Mouse (Mus musculus) hindbrain, embryonic 11.5 days (tissue): Measurements from ENCODE around the gene Gabra1. TPM values are rescaled to one million over a fixed set of nuclear protein-coding genes. Genes with fewer than 3 reads are reported as not detected.

ENCODE experiments used
- ATAC-seq: fragments of 200-750 bp; cut with Nextera tagmentation; 2 replicates; pipeline ENCODE4 v1.8.0; 2017; ENCODE audit warnings: mild to moderate bottlenecking, moderate TSS enrichment, moderate library complexity; ENCODE audit not compliant: low FRiP score
- DNase-seq: peaks from one replicate; pipeline ENCODE4 v3.0.0-alpha.2; 2015; ENCODE audit warnings: low spot score
- H3K27ac ChIP-seq: fragments of 300-500 bp; sonication (generic); 2 replicates; pipeline ENCODE4 v1.5.1; 2014; ENCODE audit warnings: mild to moderate bottlenecking, low read depth, low read length
- H3K27me3 ChIP-seq: fragments of 300-500 bp; sonication (generic); 2 replicates; pipeline ENCODE4 v1.6.1; 2014; ENCODE audit warnings: mild to moderate bottlenecking, low read length, moderate library complexity, mixed read lengths; ENCODE audit not compliant: control insufficient read depth, insufficient read depth
- H3K36me3 ChIP-seq: fragments of 300-500 bp; sonication (generic); 2 replicates; pipeline ENCODE4 v1.6.1; 2014; ENCODE audit warnings: mild to moderate bottlenecking, low read length, moderate library complexity, mixed read lengths; ENCODE audit not compliant: control insufficient read depth, insufficient read depth
- H3K4me1 ChIP-seq: fragments of 300-500 bp; sonication (generic); replicated peaks from 2 replicates; pipeline ENCODE4 v1.6.1; 2014; ENCODE audit warnings: low read length, mixed read lengths; ENCODE audit not compliant: control insufficient read depth, insufficient read depth
- H3K4me2 ChIP-seq: fragments of 300-500 bp; sonication (generic); replicated peaks from 2 replicates; pipeline ENCODE4 v1.6.1; 2014; ENCODE audit warnings: mild to moderate bottlenecking, low read depth, low read length
- H3K4me3 ChIP-seq: fragments of 300-500 bp; sonication (generic); 2 replicates; pipeline ENCODE4 v1.5.1; 2014; ENCODE audit warnings: low read depth, low read length
- H3K9ac ChIP-seq: fragments of 300-500 bp; sonication (generic); 2 replicates; pipeline ENCODE4 v1.6.1; 2014; ENCODE audit warnings: low read depth, low read length
- H3K9me3 ChIP-seq: fragments of 300-500 bp; sonication (generic); 2 replicates; pipeline ENCODE4 v1.6.1; 2016; ENCODE audit warnings: low read length; ENCODE audit not compliant: control insufficient read depth
- WGBS: fragments of 180-500 bp; shearing (Covaris S2); extraction: QIAGEN DNeasy Blood & Tissue Kit; methylation state at CpG from one replicate; pipeline ENCODE4 v1.1.7; 2014; 5-methylcytosine and 5-hydroxymethylcytosine counted together
- polyA plus RNA-seq: library from polyadenylated mRNA; unstranded; fragments of >200 nt; fragmentation: Nextera tagmentation; extraction: Ambion mirVana; gene quantifications from 2 replicates; pipeline ENCODE4 v1.2.1, GENCODE M21; 2014

The Gabra1 gene
- polyA plus RNA-seq, 1 experiment from 2014 or later: 1.5 TPM

GRCm38 (mm10) chr11:42095556-42095955, 87.2 kb downstream of the Gabra1 start:
- Histone ChIP-seq H3K27me3 (no peaks in the 10 kb centered on the region), H3K36me3 (no peaks in the 10 kb centered on the region), H3K4me1 (no peaks in the 10 kb centered on the region), H3K9me3 (no peaks in the 10 kb centered on the region), H3K4me3 (no peak overlapping the region), H3K4me2 (no peak overlapping the region), H3K9ac (no peak overlapping the region), H3K27ac (no peak overlapping the region)
- no peak for DNase-seq
- WGBS: 88% methylated on average over 2 of the region's 2 CpGs
- no peak for ATAC-seq

Other genes with a start within 250 kb of the Gabra1 start
- 20.8 and 23.6 TPM in 2 replicates for gene Gabrg2, start 182.1 kb downstream of the Gabra1 start, polyA plus RNA-seq
- gene Gabra6, start 138.1 kb upstream of the Gabra1 start, polyA plus RNA-seq: not detected in 2 replicates
- 6.5 and 7.4 TPM in 2 replicates for gene Gabrb2, start 236.8 kb upstream of the Gabra1 start, polyA plus RNA-seq